Mouse (Mus musculus) midbrain, embryonic 10.5 days (tissue): ENCODE results near the gene Tas2r119. TPM values are rescaled to one million over a fixed set of nuclear protein-coding genes. Genes with fewer than 3 reads are reported as not detected.

ENCODE experiments used
- DNase-seq: peaks from one replicate; pipeline ENCODE4 v3.0.0-alpha.2; 2017; ENCODE audit warnings: low spot score
- H3K27ac ChIP-seq: fragments of 300-500 bp; sonication (generic); replicated peaks from 2 replicates; pipeline ENCODE4 v1.5.1; 2016; ENCODE audit warnings: mild to moderate bottlenecking
- H3K27me3 ChIP-seq: fragments of 300-500 bp; sonication (generic); 2 replicates; pipeline ENCODE4 v1.6.1; 2016; ENCODE audit warnings: low read depth, mild to moderate bottlenecking; ENCODE audit not compliant: poor library complexity, severe bottlenecking
- H3K36me3 ChIP-seq: fragments of 300-500 bp; sonication (generic); 2 replicates; pipeline ENCODE4 v1.6.1; 2016; ENCODE audit warnings: mild to moderate bottlenecking, moderate library complexity
- H3K4me1 ChIP-seq: fragments of 300-500 bp; sonication (generic); 2 replicates; pipeline ENCODE4 v1.6.1; 2016
- H3K4me3 ChIP-seq: fragments of 300-500 bp; sonication (generic); 2 replicates; pipeline ENCODE4 v1.5.1; 2016; ENCODE audit warnings: mild to moderate bottlenecking, moderate library complexity
- H3K9me3 ChIP-seq: fragments of 300-500 bp; sonication (generic); replicated peaks from 2 replicates; pipeline ENCODE4 v1.6.1; 2016; ENCODE audit warnings: mild to moderate bottlenecking
- WGBS: fragments of 180-500 bp; shearing (Covaris S2); methylation state at CpG from one replicate; pipeline ENCODE4 v1.1.7; 2016; 5-methylcytosine and 5-hydroxymethylcytosine counted together
- polyA plus RNA-seq: library from polyadenylated mRNA; unstranded; fragments of >200 nt; fragmentation: Nextera tagmentation; extraction: Ambion mirVana; gene quantifications from 2 replicates; pipeline ENCODE4 v1.2.1, GENCODE M21; 2016

The Tas2r119 gene
- polyA plus RNA-seq: not detected in 2 replicates

DNA sequence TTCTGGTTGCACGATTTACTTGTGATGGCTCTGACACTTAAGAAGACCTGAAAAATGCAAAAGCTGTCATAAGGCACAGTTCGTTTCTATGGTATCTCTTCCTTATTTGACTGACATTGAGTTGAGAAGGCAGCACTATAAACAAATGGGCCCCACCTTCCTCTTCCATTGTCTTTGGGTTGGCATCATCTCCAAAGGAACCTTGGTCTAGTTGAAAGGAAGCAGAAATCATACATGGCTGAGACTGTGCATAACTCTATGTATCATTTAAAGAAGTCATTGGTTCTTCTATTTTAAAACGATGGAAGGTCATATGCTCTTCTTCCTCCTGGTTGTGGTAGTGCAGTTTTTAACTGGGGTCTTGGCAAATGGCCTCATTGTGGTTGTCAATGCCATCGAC lies at the start of gene Tas2r119:
TSS of gene Tas2r119 (plus strand) at position 301 of the 400 bp plus-strand sequence.
- no peak within 1 kb of the TSS for H3K4me3 ChIP-seq
- H3K36me3 ChIP-seq: no peaks in the 10 kb centered on the region
- H3K27ac ChIP-seq: no peak within 1 kb of the TSS
- DNase-seq: no peak
- H3K27me3 ChIP-seq: no peaks in the 10 kb centered on the region
- WGBS: 88% methylated on average over 4 of the region's 4 CpGs
- H3K4me1 ChIP-seq: peaks cover under 1% of the 10 kb centered on the region; the same call in 1 of the 2 replicates
- no peaks in the 10 kb centered on the region for H3K9me3 ChIP-seq

DNA sequence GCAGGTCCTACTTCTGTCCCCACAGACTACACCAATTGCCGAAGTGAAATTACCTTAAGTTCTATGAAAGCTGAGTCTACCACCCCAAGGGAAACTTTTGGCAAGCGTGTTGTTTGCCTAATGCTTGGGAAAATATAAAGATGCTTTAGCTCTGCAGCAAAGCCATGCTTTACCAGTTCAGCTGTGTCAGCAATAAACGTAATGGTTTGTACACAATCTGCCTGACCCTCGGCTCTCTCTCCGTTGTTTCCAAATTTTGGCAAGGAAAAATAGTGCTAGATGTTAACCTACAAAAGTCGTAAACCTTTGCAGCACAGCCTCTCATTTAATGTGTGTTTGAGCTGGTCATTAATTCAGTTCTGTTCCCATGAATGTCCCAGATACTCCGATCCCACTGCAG lies 44.8 kb upstream of the Tas2r119 start:
- no peaks in the 10 kb centered on the region for H3K27me3 ChIP-seq
- no peak overlapping the region for H3K27ac ChIP-seq
- no peak overlapping the region for H3K4me3 ChIP-seq
- H3K4me1 ChIP-seq: no peaks in the 10 kb centered on the region
- DNase-seq: no peak
- H3K36me3 ChIP-seq: no peaks in the 10 kb centered on the region
- WGBS: 94% methylated on average over 7 of the region's 7 CpGs
- no peaks in the 10 kb centered on the region for H3K9me3 ChIP-seq

DNA sequence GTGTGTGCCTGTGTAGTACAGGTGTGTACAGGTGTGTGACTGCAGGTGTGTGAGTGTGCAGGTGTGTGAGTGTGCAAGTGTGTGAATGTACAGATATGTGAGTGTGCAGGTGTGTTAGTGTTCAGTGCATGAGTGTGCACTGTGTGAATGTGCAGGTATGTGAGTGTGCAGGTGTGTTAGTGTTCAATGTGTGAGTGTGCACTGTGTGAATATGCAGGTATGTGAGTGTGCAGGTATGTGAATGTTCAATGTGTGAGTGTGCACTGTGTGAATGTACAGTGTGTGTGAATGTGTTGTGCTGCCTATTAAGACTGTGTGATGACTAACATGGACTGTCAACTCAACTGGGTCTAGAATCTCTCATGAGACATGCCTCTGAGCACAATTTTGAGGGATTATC lies 35.4 kb upstream of the Tas2r119 start:
- no peak for DNase-seq
- no peak overlapping the region for H3K4me3 ChIP-seq
- no peaks in the 10 kb centered on the region for H3K27me3 ChIP-seq
- no peak overlapping the region for H3K27ac ChIP-seq
- no peaks in the 10 kb centered on the region for H3K9me3 ChIP-seq
- no peaks in the 10 kb centered on the region for H3K4me1 ChIP-seq
- H3K36me3 ChIP-seq: no peaks in the 10 kb centered on the region

- WGBS: 73% methylated on average over 3 of the region's 3 CpGs
- no peaks in the 10 kb centered on the region for H3K4me1 ChIP-seq
Measured at GRCm38 (mm10) chr15:32144269-32144668, 32.8 kb upstream of the Tas2r119 start.

GRCm38 (mm10) chr15:32153404-32153803 lies 23.7 kb upstream of the Tas2r119 start:
- 91% methylated on average over 2 of the region's 2 CpGs for WGBS
- DNase-seq: no peak
- Histone ChIP-seq H3K9me3 (no peaks in the 10 kb centered on the region), H3K36me3 (no peaks in the 10 kb centered on the region), H3K27ac (no peak overlapping the region), H3K4me3 (no peak overlapping the region), H3K4me1 (peaks cover 7% of the 10 kb centered on the region), H3K27me3 (no peaks in the 10 kb centered on the region)

More at GRCm38 (mm10) chr15:32144269-32144668, 32.8 kb upstream of the Tas2r119 start:
- no peak overlapping the region for H3K27ac ChIP-seq
- H3K36me3 ChIP-seq: no peaks in the 10 kb centered on the region
- no peaks in the 10 kb centered on the region for H3K27me3 ChIP-seq
- DNase-seq: no peak
- no peaks in the 10 kb centered on the region for H3K9me3 ChIP-seq
- H3K4me3 ChIP-seq: no peak overlapping the region

- H3K36me3 ChIP-seq: no peaks in the 10 kb centered on the region
- H3K9me3 ChIP-seq: no peaks in the 10 kb centered on the region
- H3K4me1 ChIP-seq: peaks cover 7% of the 10 kb centered on the region
- WGBS: 67% methylated on average over 11 of the region's 11 CpGs
- no peak for DNase-seq
- no peak overlapping the region for H3K27ac ChIP-seq
- no peaks in the 10 kb centered on the region for H3K27me3 ChIP-seq
- H3K4me3 ChIP-seq: no peak overlapping the region
Measured at GRCm38 (mm10) chr15:32153857-32154449, 23.1 kb upstream of the Tas2r119 start.

- no peak overlapping the region for H3K4me3 ChIP-seq
- no peaks in the 10 kb centered on the region for H3K36me3 ChIP-seq
- no peak for DNase-seq
- no peaks in the 10 kb centered on the region for H3K27me3 ChIP-seq
- WGBS: 85% methylated on average over 5 of the region's 5 CpGs
- no peaks in the 10 kb centered on the region for H3K9me3 ChIP-seq
- no peak overlapping the region for H3K27ac ChIP-seq
- H3K4me1 ChIP-seq: peaks cover 7% of the 10 kb centered on the region
Measured at GRCm38 (mm10) chr15:32156126-32156525, 21.0 kb upstream of the Tas2r119 start.

DNA sequence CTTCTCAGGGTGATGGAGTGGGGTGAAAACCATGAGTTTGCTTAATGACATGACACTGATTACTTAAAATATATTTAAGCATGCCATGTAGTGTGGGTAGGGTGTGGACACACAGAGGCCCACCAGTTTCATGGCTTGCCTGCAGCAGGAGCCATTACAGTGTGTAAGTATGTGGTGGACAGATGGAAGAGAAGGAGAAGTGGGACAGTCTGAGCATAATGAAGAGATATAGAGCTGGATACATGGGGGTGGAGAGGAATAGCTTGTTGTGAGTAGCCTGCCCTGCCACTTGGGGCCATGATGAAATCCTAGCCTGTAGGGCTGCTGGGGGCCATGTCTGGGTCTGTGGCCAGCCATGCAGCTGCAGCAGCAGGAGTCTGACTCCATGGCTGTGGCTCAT lies 16.8 kb upstream of the Tas2r119 start:
- no peaks in the 10 kb centered on the region for H3K27me3 ChIP-seq
- H3K27ac ChIP-seq: no peak overlapping the region
- no peaks in the 10 kb centered on the region for H3K4me1 ChIP-seq
- no peak overlapping the region for H3K4me3 ChIP-seq
- H3K36me3 ChIP-seq: no peaks in the 10 kb centered on the region
- no peak for DNase-seq
- no peaks in the 10 kb centered on the region for H3K9me3 ChIP-seq

DNA sequence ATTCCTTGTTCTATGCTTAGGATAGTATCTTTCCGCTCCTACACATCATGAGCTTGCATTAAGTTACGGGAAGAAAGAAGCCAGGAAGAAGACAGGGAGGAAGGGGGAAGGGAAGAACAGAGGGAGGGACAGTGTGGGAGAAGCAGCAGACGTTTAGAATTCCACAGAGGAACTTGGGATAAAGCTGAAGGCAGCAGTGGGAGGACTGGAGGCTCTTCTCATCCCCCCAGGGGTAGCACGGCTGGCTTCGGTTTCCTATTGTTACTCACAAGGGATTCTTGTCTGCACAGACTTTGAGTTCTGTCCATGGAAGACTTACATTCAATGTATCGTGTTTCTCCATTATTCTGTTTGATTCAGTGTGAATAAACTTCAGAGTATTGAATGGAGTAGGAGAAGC lies 5.3 kb upstream of the Tas2r119 start:
- Histone ChIP-seq H3K4me1 (peaks cover 6% of the 10 kb centered on the region), H3K4me3 (no peak overlapping the region), H3K9me3 (no peaks in the 10 kb centered on the region), H3K36me3 (no peaks in the 10 kb centered on the region), H3K27me3 (no peaks in the 10 kb centered on the region), H3K27ac (no peak overlapping the region)
- WGBS: 45% methylated on average over 6 of the region's 6 CpGs
- DNase-seq: no peak

GRCm38 (mm10) chr15:32172175-32172987 lies 4.7 kb upstream of the Tas2r119 start:
- Histone ChIP-seq H3K27me3 (no peaks in the 10 kb centered on the region), H3K4me3 (no peak overlapping the region), H3K4me1 (peaks cover 6% of the 10 kb centered on the region), H3K36me3 (no peaks in the 10 kb centered on the region), H3K9me3 (no peaks in the 10 kb centered on the region), H3K27ac (no peak overlapping the region)
- WGBS: 76% methylated on average over 9 of the region's 9 CpGs
- no peak for DNase-seq

DNA sequence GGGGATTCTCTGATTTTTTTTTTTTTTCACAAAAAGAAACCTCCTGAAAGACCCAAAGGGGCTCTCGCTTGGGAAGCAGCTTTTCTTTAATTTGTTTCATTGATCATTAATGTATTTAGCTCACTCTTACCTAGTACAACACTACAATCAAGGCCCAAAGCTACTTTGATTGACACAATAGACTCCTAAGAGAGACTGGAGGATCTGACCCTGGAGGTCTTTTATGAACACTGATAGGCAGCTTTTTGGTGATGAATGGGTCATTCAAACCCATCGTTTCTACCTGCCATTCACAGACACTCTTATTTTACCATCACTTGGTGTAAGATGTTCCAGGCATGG lies 4.1 kb upstream of the Tas2r119 start:
- Histone ChIP-seq H3K27ac (no peak overlapping the region), H3K4me3 (no peak overlapping the region), H3K27me3 (no peaks in the 10 kb centered on the region), H3K36me3 (no peaks in the 10 kb centered on the region), H3K4me1 (peaks cover 6% of the 10 kb centered on the region), H3K9me3 (no peaks in the 10 kb centered on the region)
- WGBS: 76% methylated on average over 2 of the region's 2 CpGs
- DNase-seq: no peak

DNA sequence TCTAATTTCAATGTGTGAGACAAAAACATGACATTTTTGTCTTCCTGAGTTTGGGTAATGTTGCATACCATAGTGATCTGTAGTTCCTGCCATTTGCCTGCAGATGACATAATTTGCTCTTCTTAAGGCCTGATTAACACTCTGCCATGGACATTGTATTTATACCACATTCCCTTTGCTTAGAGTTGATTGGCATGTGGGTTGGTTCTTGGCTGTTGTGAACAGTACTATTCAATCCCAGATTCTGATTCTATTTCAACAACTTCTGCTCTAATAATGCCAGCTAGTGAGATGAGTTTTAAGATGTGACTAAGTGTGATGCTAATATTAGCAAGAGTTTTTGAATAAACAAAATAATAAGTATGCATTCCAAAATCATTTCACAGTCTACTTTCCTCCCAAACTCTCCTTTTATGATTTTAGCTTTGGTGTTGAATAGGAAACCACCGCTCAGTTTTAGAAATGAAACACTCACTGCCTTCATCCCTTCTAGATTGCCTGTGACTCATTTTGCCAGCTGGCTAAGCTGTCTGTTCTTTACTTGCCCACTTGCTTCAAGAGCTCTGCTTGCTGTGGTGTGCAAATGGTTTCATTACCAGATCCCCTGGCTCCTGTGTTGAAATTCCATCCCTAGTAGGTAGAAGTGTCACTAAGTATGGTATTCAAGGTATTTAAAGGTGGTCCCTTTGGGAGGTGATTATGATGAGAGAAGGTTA lies 3.1 kb downstream of the Tas2r119 start:
- Histone ChIP-seq H3K9me3 (no peaks in the 10 kb centered on the region), H3K27me3 (no peaks in the 10 kb centered on the region), H3K4me1 (no peaks in the 10 kb centered on the region), H3K4me3 (no peak overlapping the region), H3K27ac (no peak overlapping the region), H3K36me3 (no peaks in the 10 kb centered on the region)
- DNase-seq: no peak
- WGBS: 81% methylated on average over 1 of the region's 1 CpGs

- 95% methylated on average over 1 of the region's 1 CpGs for whole genome bisulfite sequencing
- no peak overlapping the region for H3K4me3 ChIP-seq
- H3K9me3 ChIP-seq: no peaks in the 10 kb centered on the region
- H3K27me3 ChIP-seq: no peaks in the 10 kb centered on the region
- no peaks in the 10 kb centered on the region for H3K4me1 ChIP-seq
- H3K36me3 ChIP-seq: no peaks in the 10 kb centered on the region
- DNase-seq: no peak
- no peak overlapping the region for H3K27ac ChIP-seq
Measured at GRCm38 (mm10) chr15:32182026-32182425, 4.9 kb downstream of the Tas2r119 start.
